Mouse (Mus musculus): ENCODE data around the gene Tes3-ps. TPM values are rescaled to one million over a fixed set of nuclear protein-coding genes. Genes with fewer than 3 reads are reported as not detected.

The Tes3-ps gene
- polyA plus RNA-seq, 1 experiment from 2014 or later: 0.54 TPM

DNA sequence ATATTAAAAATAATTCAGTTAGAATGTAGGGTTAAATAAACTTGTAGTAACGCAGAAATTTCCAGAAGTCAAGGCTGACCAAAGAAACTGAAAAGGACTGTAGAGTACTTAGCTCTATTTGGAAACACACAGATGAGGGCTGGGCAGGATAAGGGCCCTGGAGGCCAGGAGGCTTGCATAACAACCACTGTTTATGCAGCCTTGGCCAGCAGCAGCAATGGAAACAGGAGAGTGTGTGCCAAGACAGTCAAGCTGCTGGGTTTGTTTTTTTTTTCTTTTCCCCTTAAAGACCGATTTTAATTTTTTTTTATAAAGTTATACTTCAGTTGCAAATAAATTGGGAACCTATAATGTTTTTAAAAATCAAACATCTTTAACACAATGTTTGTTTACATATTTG, 13.1 kb upstream of the Tes3-ps start:
- no peak overlapping the region for H3K9ac ChIP-seq (ENCODE audit: low read depth, low read length)
- 56% methylated on average over 2 of the region's 2 CpGs for WGBS
- DNase-seq (ENCODE audit: low spot score) (peak; percentile 83), ATAC-seq (replicated peaks; ENCODE audit: low FRiP score, low read depth) (no peak)
- H3K9me3 ChIP-seq (replicated peaks; ENCODE audit: low read length): no peaks in the 10 kb centered on the region
- no peak overlapping the region; the same call in 1 of the 2 replicates for H3K27ac ChIP-seq
- H3K4me1 ChIP-seq (replicated peaks; ENCODE audit: insufficient read depth, low read length): no peaks in the 10 kb centered on the region
- no peaks in the 10 kb centered on the region for H3K36me3 ChIP-seq (ENCODE audit: insufficient read depth, low read length)
- no peak for TF ChIP-seq CTCF (IDR thresholded peaks at IDR 0.05; ENCODE audit: low read depth)
- no peak overlapping the region for H3K4me2 ChIP-seq (ENCODE audit: low read length)
- H3K27me3 ChIP-seq (ENCODE audit: insufficient read depth, low read length): no peaks in the 10 kb centered on the region
- H3K4me3 ChIP-seq (replicated peaks; ENCODE audit: low read depth, low read length): no peak overlapping the region

DNA sequence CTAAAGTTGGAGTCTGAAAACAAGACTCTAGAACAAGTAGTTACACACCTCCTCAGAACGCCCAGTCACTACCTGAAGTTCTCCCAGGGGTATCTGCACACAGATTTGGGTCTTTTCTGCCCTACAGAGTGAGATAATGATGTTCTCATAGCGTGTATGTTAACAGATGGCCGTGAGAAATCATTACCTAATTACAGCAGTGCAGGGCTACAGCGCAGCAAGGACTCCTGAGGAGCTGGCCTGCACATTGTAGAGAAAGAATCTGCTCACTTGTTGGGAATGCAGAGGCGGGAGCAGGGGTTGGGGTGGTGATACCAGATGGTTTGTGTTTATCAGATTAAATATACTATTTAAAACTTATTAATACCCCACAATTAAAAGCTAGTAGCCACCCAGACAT, 12.6 kb upstream of the Tes3-ps start:
- WGBS: 74% methylated on average over 5 of the region's 5 CpGs
- Histone ChIP-seq H3K9ac (ENCODE audit: low read depth, low read length) (no peak overlapping the region), H3K4me3 (replicated peaks; ENCODE audit: low read depth, low read length) (no peak overlapping the region), H3K4me1 (replicated peaks; ENCODE audit: insufficient read depth, low read length) (no peaks in the 10 kb centered on the region), H3K36me3 (ENCODE audit: insufficient read depth, low read length) (no peaks in the 10 kb centered on the region), H3K27me3 (ENCODE audit: insufficient read depth, low read length) (no peaks in the 10 kb centered on the region), H3K27ac (peak overlapping the region; percentile 75; the same call in 1 of the 2 replicates), H3K4me2 (ENCODE audit: low read length) (no peak overlapping the region), H3K9me3 (replicated peaks; ENCODE audit: low read length) (no peaks in the 10 kb centered on the region)
- ATAC-seq (replicated peaks; ENCODE audit: low FRiP score, low read depth): no peak
- TF ChIP-seq CTCF (IDR thresholded peaks at IDR 0.05; ENCODE audit: low read depth): no peak
- DNase-seq (ENCODE audit: low spot score): no peak

DNA sequence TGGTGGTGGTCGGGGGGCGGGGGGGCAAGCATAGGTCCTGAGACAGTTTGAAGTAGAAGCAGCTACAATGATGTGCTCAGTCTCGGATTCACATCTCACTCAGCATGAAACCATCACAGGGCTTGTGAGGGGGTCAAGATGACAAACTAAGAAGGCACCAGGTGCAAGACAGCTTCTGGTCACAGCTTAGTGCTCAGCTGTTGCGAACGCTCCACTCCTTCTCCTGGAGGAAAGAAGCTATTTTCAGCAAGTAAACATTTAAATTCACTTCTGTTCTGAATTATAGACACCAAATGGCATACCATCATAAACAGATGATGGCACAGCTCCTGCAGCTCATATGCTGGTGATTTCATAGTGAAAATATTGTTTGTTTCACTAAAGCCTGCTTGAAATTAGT, 7.7 kb upstream of the Tes3-ps start:
- H3K9me3 ChIP-seq (replicated peaks; ENCODE audit: low read length): no peaks in the 10 kb centered on the region
- WGBS: 88% methylated on average over 5 of the region's 5 CpGs
- TF ChIP-seq CTCF (IDR thresholded peaks at IDR 0.05; ENCODE audit: low read depth): no peak

DNA sequence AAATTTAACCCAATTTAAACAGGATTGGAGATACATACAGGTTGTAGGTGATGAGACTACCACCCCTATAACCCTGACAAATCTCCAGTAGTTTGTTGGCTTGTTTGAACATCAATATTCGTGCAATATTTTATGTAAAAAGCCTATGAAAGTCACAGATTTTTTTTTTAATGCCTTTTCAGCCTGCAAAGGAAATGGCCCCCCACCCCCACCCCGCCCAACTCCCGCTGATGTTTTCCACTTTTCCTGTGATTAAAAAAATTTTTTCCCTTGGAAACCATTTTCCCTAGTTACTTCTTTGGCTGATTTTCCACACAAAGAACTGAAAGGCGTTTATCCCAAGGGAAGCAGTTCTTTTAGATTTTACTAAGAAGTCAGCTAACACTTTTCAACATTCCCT, 11.4 kb downstream of the Tes3-ps start, which contains the start of gene Ecm2:
TSS of gene Ecm2 (plus strand) at position 301 of the 400 bp plus-strand sequence.
- Histone ChIP-seq H3K36me3 (ENCODE audit: insufficient read depth, low read length) (no peaks in the 10 kb centered on the region), H3K27ac (no peak within 1 kb of the TSS), H3K27me3 (ENCODE audit: insufficient read depth, low read length) (no peaks in the 10 kb centered on the region), H3K4me2 (ENCODE audit: low read length) (peak within 1 kb of the TSS; percentile 34), H3K4me3 (replicated peaks; ENCODE audit: low read depth, low read length) (peak within 1 kb of the TSS; percentile 11), H3K4me1 (replicated peaks; ENCODE audit: insufficient read depth, low read length) (no peaks in the 10 kb centered on the region), H3K9me3 (replicated peaks; ENCODE audit: low read length) (no peaks in the 10 kb centered on the region), H3K9ac (ENCODE audit: low read depth, low read length) (0 out of 2 replicates have a peak within 1 kb of the TSS, but pooled peaks have one; percentile 18)
- peak; percentile 44 for DNase-seq (ENCODE audit: low spot score)
- no peak for TF ChIP-seq CTCF (IDR thresholded peaks at IDR 0.05; ENCODE audit: low read depth)
- no peak for ATAC-seq (replicated peaks; ENCODE audit: low FRiP score, low read depth)
- WGBS: 68% methylated on average over 4 of the region's 4 CpGs

More for the DNA sequence above, 7.7 kb upstream of the Tes3-ps start:
- Histone ChIP-seq H3K27me3 (ENCODE audit: insufficient read depth, low read length) (no peaks in the 10 kb centered on the region), H3K4me1 (replicated peaks; ENCODE audit: insufficient read depth, low read length) (no peaks in the 10 kb centered on the region), H3K27ac (no peak overlapping the region), H3K36me3 (ENCODE audit: insufficient read depth, low read length) (no peaks in the 10 kb centered on the region), H3K9ac (ENCODE audit: low read depth, low read length) (no peak overlapping the region), H3K4me2 (ENCODE audit: low read length) (no peak overlapping the region), H3K4me3 (replicated peaks; ENCODE audit: low read depth, low read length) (no peak overlapping the region)
- DNase-seq (ENCODE audit: low spot score): no peak
- ATAC-seq (replicated peaks; ENCODE audit: low FRiP score, low read depth): no peak

DNA sequence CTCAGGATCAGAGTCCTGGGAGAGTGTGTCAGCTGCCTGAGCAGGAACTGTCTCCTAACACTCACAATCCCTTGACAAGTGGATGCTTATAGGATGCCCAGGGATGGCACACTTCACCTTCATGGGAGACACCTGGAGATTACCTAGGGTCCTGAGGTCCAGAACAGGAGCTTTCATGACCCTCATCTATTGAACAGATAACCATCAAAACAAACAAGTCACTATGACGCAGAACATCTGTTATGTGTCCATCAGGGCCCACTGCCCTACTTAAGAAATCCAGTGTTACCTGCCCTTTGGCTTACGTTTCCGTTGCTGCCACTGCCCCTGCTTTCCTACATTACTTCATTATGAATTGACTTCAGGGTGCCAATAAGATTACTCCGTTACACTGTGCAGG, 12.7 kb downstream of the Tes3-ps start:
- Histone ChIP-seq H3K36me3 (ENCODE audit: insufficient read depth, low read length) (no peaks in the 10 kb centered on the region), H3K9me3 (replicated peaks; ENCODE audit: low read length) (no peaks in the 10 kb centered on the region), H3K4me3 (replicated peaks; ENCODE audit: low read depth, low read length) (no peak overlapping the region), H3K9ac (ENCODE audit: low read depth, low read length) (no peak overlapping the region), H3K27me3 (ENCODE audit: insufficient read depth, low read length) (no peaks in the 10 kb centered on the region), H3K27ac (no peak overlapping the region), H3K4me1 (replicated peaks; ENCODE audit: insufficient read depth, low read length) (no peaks in the 10 kb centered on the region), H3K4me2 (ENCODE audit: low read length) (no peak overlapping the region; the same call in 1 of the 2 replicates)
- DNase-seq (ENCODE audit: low spot score): no peak
- ATAC-seq (replicated peaks; ENCODE audit: low FRiP score, low read depth): no peak
- TF ChIP-seq CTCF (IDR thresholded peaks at IDR 0.05; ENCODE audit: low read depth): no peak
- WGBS: 85% methylated on average over 4 of the region's 4 CpGs

DNA sequence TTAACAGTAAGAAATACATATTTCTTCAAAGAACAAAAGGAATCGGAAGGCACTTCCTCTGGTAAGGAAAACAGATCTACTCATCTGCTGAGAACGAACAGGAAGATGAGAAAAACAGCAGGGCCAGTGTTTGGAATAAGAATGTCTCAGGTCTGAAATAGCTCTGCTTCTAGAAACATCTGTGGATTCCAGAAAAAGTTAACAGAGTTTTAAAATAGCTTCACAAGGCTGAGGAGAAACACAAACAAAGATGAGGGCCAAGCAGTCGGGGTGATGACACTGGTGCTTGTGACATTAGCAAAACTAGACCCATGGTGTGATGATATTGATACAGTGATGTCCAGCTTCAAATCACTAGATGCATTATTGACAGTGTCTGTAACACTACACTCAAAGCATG, 14.1 kb downstream of the Tes3-ps start:
- Histone ChIP-seq H3K27ac (no peak overlapping the region), H3K4me1 (replicated peaks; ENCODE audit: insufficient read depth, low read length) (no peaks in the 10 kb centered on the region), H3K9me3 (replicated peaks; ENCODE audit: low read length) (no peaks in the 10 kb centered on the region), H3K9ac (ENCODE audit: low read depth, low read length) (no peak overlapping the region), H3K27me3 (ENCODE audit: insufficient read depth, low read length) (no peaks in the 10 kb centered on the region), H3K36me3 (ENCODE audit: insufficient read depth, low read length) (no peaks in the 10 kb centered on the region), H3K4me3 (replicated peaks; ENCODE audit: low read depth, low read length) (no peak overlapping the region), H3K4me2 (ENCODE audit: low read length) (no peak overlapping the region)
- DNase-seq (ENCODE audit: low spot score) (no peak), ATAC-seq (replicated peaks; ENCODE audit: low FRiP score, low read depth) (no peak)
- TF ChIP-seq CTCF (IDR thresholded peaks at IDR 0.05; ENCODE audit: low read depth): no peak
- 62% methylated on average over 3 of the region's 3 CpGs for WGBS

DNA sequence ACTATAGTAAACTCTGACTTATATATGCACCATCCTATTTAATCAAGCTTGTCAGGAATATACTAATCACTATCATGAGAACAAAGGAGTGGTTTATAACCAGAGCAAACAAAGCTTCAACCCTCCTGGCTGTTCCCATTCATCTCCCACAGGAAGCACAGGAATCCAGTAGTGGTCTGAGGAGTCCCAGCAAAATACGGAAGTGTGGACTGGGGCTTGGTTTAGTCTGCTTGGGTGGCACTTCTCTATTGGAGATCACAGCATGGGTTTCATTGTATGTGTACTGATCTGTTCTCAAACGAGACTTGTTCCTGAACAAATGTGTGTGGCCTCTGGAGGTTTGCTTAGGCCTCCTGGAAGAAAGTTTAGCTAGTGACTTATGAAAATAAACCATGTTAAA, 25.6 kb downstream of the Tes3-ps start:
- H3K9ac ChIP-seq (ENCODE audit: low read depth, low read length): no peak overlapping the region
- no peaks in the 10 kb centered on the region for H3K9me3 ChIP-seq (replicated peaks; ENCODE audit: low read length)
- no peak overlapping the region for H3K4me2 ChIP-seq (ENCODE audit: low read length)
- ATAC-seq (replicated peaks; ENCODE audit: low FRiP score, low read depth) (no peak), DNase-seq (ENCODE audit: low spot score) (no peak)
- no peaks in the 10 kb centered on the region for H3K27me3 ChIP-seq (ENCODE audit: insufficient read depth, low read length)
- H3K4me3 ChIP-seq (replicated peaks; ENCODE audit: low read depth, low read length): no peak overlapping the region
- H3K27ac ChIP-seq: no peak overlapping the region
- no peaks in the 10 kb centered on the region for H3K4me1 ChIP-seq (replicated peaks; ENCODE audit: insufficient read depth, low read length)
- H3K36me3 ChIP-seq (ENCODE audit: insufficient read depth, low read length): no peaks in the 10 kb centered on the region
- no peak for TF ChIP-seq CTCF (IDR thresholded peaks at IDR 0.05; ENCODE audit: low read depth)
- 51% methylated on average over 2 of the region's 2 CpGs for WGBS
